Mouse (Mus musculus): ENCODE measurements around the gene Hist1h3e.
"Not testable (repeated sequence)": the region's sequence is repeated elsewhere in the genome, so short reads cannot be mapped to it uniquely, and the experiment has no call there.

Hist1h3e gene

GRCm38 (mm10) chr13:23573898-23574524 is 11.8 kb upstream of the Hist1h3e start, which contains the start of the genes Hist1h2bf and Hist1h2ad:
Gene Hist1h2bf, minus strand, starts transcription at chr13:23574196.
Gene Hist1h2ad, plus strand, starts transcription at chr13:23574381.
- CTCF ChIA-PET, result not testable (repeated sequence)
- POLR2A ChIA-PET, result interaction anchor here (0.7 to 22.3 kb wide), 38 partner anchors 10 to 1539 kb away, joined by 3 to 794 read pairs (median 36); partner anchors contain the start of genes Hist1h4f (in 4 of the 4), Hist1h1d (in 3 of the 4), Hist1h2ac (in 3 of the 4) and Hist1h2bc (in 3 of the 4)

DNA sequence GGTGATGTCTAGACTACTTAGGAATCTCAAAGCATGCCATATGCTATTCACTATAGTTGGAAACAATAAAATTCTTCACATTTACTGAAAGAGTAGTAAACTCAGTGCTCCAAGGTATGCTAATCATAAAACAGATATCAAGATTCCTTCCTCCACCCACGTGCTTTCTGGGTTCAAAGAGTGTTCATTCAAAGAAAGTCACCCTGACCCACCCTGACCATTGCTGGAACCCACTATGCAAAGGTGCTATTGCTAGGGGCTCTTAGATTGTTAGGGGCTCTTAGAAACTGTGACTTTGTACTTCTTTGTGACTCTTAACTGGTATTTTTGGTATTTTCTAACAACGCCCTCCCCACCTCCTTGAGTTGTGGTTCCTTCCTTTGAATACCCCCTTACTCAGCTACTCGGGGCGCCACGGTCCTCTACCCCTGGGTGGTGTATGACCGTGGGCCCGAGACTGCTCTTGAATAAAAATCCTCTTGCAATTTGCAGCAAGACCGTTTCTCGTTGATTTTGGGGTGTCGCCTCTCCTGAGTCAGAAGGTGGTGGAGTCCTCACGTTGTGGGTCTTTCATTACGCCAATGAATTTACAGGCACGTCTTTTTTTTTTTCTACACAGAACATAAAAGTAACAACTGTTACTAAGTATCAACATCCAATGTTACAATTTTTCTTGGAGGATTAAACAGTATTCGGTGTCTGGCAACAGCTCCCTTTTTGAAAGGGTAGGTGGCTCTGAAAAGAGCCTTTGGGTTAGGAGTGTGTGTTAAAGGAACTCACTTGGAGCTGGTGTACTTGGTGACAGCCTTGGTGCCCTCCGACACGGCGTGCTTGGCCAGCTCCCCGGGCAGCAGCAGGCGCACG is 11.1 kb upstream of the Hist1h3e start:
- POLR2A ChIA-PET, result interaction anchor here (0.6 to 22.3 kb wide), 55 partner anchors 10 to 1540 kb away, joined by 3 to 794 read pairs (median 23); partner anchors contain the start of genes Hist1h4d (in 4 of the 4), Hist1h4f (in 4 of the 4), Hist1h1c (in 3 of the 4) and Hist1h1d (in 3 of the 4)
- CTCF ChIA-PET, result not testable (repeated sequence)

DNA sequence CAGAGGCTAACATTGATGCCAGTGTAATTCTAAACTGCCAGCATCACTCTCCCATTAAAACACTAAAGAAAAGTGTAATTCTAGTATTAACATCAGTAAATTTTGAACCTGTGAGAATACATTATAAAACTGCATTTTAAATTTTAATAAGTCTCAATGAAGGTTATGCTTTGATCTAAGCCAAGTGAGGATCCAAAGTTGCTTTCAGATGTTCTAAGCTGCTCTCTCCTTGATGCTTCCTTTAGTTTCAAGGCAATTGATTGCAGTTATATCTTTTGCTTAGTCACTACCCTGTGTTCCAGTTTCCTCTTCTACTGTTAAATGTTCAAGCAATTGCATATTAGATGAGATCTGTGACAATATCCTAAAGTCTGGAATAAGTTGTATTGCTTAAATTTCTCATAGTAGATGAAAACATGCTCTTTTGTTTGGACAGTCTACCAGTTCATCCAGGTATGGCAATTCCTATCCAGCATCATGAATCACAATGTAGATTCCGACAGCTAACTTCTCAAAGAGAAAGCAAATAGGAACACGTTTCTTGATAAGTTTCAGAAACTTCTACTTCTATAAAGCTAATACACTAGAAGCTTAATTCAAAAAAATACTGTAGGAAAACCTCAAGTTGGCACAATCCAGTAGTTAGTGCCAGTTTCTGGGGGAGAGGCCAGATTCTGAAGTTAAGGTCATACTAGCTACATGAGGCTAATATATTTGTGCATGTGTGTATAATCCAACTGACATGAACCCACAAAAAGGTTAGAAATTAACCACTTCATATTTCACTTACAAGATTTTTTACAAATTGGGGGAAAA is 10.3 kb upstream of the Hist1h3e start:
- ChIA-PET POLR2A (interaction anchor here (0.5 to 22.3 kb wide), 70 partner anchors 10 to 1851 kb away, joined by 3 to 794 read pairs (median 16); partner anchors contain the start of genes Hist1h4d (in 4 of the 4), Hist1h1c (in 3 of the 4), Hist1h1d (in 3 of the 4) and Hist1h2ac (in 3 of the 4)), CTCF (no interaction called here)

- ChIA-PET POLR2A (interaction anchor here (0.5 to 22.3 kb wide), 134 partner anchors 9 to 1856 kb away, joined by 3 to 794 read pairs (median 6); partner anchors contain the start of genes Hist1h2ac (in 4 of the 4), Hist1h2bc (in 4 of the 4), Hist1h3e (in 4 of the 4) and Hist1h4d (in 4 of the 4)), CTCF (interaction anchor here in 1 of 4 experiments (0.6 kb wide), 1 partner anchor 38 kb away, joined by 3 read pairs; no protein-coding TSS in a partner anchor)
Observed at GRCm38 (mm10) chr13:23571504-23572217, 9.5 kb upstream of the Hist1h3e start.

GRCm38 (mm10) chr13:23571022-23571503 is 8.9 kb upstream of the Hist1h3e start, which contains the start of the genes Hist1h2ae and Hist1h2bg:
Gene Hist1h2ae, minus strand, starts transcription at chr13:23571220.
Gene Hist1h2bg, plus strand, starts transcription at chr13:23571396.
- CTCF ChIA-PET, result interaction anchor here in 1 of 4 experiments (0.6 kb wide), 1 partner anchor 37 kb away, joined by 3 read pairs; no protein-coding TSS in a partner anchor
- POLR2A ChIA-PET, result interaction anchor here (0.6 to 22.3 kb wide), 131 partner anchors 8 to 1855 kb away, joined by 3 to 794 read pairs (median 6); partner anchors contain the start of genes Hist1h2ac (in 4 of the 4), Hist1h2bc (in 4 of the 4), Hist1h3e (in 4 of the 4) and Hist1h4d (in 4 of the 4)

- CTCF ChIA-PET, result interaction anchor here in 1 of 4 experiments (0.6 kb wide), 1 partner anchor 47 kb away, joined by 15 read pairs; no protein-coding TSS in a partner anchor
- POLR2A ChIA-PET, result interaction anchor here (0.6 to 22.3 kb wide), 121 partner anchors 8 to 1854 kb away, joined by 3 to 794 read pairs (median 6); partner anchors contain the start of genes Hist1h3e (in 4 of the 4), Hist1h4d (in 4 of the 4), Hist1h1a (in 3 of the 4) and Hist1h1c (in 3 of the 4)
Observed at GRCm38 (mm10) chr13:23570261-23571021, 8.3 kb upstream of the Hist1h3e start.

DNA sequence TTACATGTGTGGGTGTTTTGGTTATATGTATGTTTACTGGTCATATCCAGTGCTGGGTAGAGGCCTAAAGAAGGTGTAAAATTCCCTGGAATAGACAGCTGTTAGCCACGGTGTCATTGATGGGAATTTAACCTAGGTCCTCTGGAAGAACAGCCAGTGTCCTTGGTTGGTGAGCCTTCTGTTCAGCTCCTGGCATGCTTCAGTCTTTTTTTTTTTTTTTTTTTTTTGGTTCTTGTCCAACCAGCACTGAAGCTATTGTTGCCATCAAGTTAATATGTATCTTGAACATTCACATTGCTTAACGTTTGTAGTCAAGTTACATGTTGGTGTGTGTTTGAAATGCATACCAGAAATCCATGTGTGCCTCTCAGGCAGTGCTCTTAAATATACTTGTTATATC is 2.3 kb upstream of the Hist1h3e start:
- ChIA-PET POLR2A (interaction anchor here in 3 of 4 experiments (0.6 to 9.9 kb wide), 34 partner anchors 8 to 1847 kb away, joined by 3 to 217 read pairs (median 6); partner anchors contain the start of genes Hist1h4d (in 3 of the 3), Hist1h2ac (in 2 of the 3), Hist1h2ad (in 2 of the 3) and Hist1h2ae (in 2 of the 3)), CTCF (interaction anchor here in 1 of 4 experiments (0.6 kb wide), 2 partner anchors 34 to 1522 kb away, joined by 5 read pairs; no protein-coding TSS in a partner anchor)

DNA sequence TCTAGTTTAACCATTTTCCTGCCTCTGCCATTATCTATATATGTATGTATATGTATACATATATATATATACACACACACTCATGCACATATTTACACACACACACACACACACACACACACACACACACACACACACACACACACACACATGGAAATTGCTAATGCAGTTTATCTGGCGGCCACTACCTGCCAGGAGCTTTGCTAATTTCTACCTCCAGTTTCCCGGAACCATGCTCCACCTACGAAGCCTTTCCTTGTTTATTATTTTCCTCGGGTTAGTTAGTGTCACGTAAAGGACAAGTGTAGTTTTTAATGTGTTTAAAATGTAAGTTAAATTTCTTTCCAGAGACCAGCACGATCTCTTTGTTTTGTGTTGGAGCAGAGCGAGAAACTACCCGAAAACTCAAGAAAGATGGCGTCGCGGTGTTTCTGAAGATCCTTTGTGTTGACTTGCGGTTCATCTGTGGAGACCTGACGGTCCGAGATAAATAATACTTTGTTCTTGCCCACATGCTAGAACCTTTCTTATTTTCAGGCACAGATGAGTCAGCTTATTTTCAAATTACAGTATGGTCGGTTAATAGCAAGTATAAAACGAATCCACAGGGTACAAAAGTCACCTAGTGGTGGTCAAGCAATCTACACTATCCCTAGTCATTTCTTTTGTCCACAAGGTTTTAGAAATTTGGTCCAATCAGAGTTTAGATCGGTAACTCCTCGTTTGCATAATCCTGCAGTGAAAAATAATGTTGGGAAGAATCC is 712 bp upstream of the Hist1h3e start:
- POLR2A ChIA-PET, result interaction anchor here (0.6 to 9.9 kb wide), 48 partner anchors 8 to 1604 kb away, joined by 3 to 217 read pairs (median 5); partner anchors contain the start of genes Hist1h2ae (in 4 of the 4), Hist1h2bg (in 4 of the 4), Hist1h2bc (in 3 of the 4) and Hist1h2bf (in 3 of the 4)
- CTCF ChIA-PET, result interaction anchor here in 2 of 4 experiments (0.6 to 0.7 kb wide), 2 partner anchors 270 to 1594 kb away, joined by 3 to 4 read pairs; no protein-coding TSS in a partner anchor

- CTCF ChIA-PET, result not testable (repeated sequence)
- POLR2A ChIA-PET, result interaction anchor here (0.6 to 9.9 kb wide), 39 partner anchors 9 to 1883 kb away, joined by 3 to 217 read pairs (median 7); partner anchors contain the start of genes Hist1h2ae (in 4 of the 4), Hist1h2bg (in 4 of the 4), Hist1h4d (in 3 of the 4) and Hist1h4f (in 3 of the 4)
Observed at GRCm38 (mm10) chr13:23561531-23561882, 662 bp downstream of the Hist1h3e start.

- ChIA-PET CTCF (interaction anchor here in 1 of 4 experiments (0.6 kb wide), 1 partner anchor 813 kb away, joined by 3 read pairs; no protein-coding TSS in a partner anchor), POLR2A (interaction anchor here (0.6 to 9.9 kb wide), 30 partner anchors 8 to 254 kb away, joined by 3 to 217 read pairs (median 7); partner anchors contain the start of genes Hist1h2ae (in 4 of the 4), Hist1h2bg (in 4 of the 4), Hist1h4f (in 4 of the 4) and Hist1h2ad (in 2 of the 4))
Observed at GRCm38 (mm10) chr13:23560699-23561098, 1.5 kb downstream of the Hist1h3e start.

- CTCF ChIA-PET, result interaction anchor here in 1 of 4 experiments (1.1 kb wide), 1 partner anchor 16 kb away, joined by 3 read pairs; no protein-coding TSS in a partner anchor
- POLR2A ChIA-PET, result interaction anchor here (0.5 to 11.8 kb wide), 58 partner anchors 7 to 1803 kb away, joined by 3 to 692 read pairs (median 20); partner anchors contain the start of genes Hist1h2ae (in 4 of the 4), Hist1h2bg (in 4 of the 4), Hist1h1c (in 3 of the 4) and Hist1h2ac (in 3 of the 4)
Observed at GRCm38 (mm10) chr13:23556906-23557305, 5.3 kb downstream of the Hist1h3e start.

- ChIA-PET CTCF (interaction anchor here in 1 of 4 experiments (1.0 to 2.6 kb wide), 2 partner anchors 42 to 131 kb away, joined by 5 to 10 read pairs; partner anchors contain the start of gene Abt1), POLR2A (interaction anchor here (0.5 to 11.8 kb wide), 142 partner anchors 8 to 1835 kb away, joined by 3 to 692 read pairs (median 6); partner anchors contain the start of genes Hist1h1a (in 4 of the 4), Hist1h1e (in 4 of the 4), Hist1h2ae (in 4 of the 4) and Hist1h2bg (in 4 of the 4))
Observed at GRCm38 (mm10) chr13:23555839-23556416, 6.2 kb downstream of the Hist1h3e start.

Data from embryonic stem cell, embryonic (primary cell).